Mouse (Mus musculus) testis, postnatal 14 days (tissue): ENCODE results near the gene Pde4d.
"Not testable (repeated sequence)": the region's sequence is repeated elsewhere in the genome, so short reads cannot be mapped to it uniquely, and the experiment has no call there.

Experiments used
- DNase-seq: peaks from one replicate; pipeline ENCODE4 v3.0.0; 2021; ENCODE audit warnings: low spot score

The Pde4d gene

DNA sequence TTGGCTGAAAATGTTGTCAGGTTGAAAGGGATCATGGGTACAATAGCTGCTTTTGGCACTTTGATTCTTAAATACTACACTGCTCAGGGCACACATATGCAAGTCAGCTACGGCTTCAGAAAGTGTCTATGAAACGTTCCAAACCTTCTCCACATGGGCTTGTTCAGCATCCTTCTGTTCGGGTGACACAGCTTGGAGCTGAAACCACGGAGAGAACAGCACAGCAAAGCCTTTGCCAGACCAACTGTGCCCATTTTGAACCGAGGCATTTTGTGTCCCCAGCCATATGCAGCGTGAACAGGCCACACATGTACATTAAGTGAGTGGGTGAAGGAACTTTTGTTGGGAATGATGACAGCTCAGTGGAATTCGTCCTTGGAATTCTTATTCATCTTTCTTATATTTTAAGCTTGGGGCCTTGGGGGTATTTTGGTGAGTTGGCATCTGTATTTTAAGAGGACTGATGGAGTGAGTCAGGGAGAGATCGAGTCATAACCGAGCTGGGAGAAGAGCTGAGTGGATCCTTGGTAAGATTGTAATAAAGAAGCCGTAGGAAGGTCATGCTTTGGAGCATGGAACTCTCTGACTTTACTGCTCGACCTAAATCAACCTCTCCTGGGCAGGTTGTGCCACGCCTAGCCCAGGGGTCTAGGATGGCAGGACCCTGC is 243.3 kb downstream of the Pde4d start:
- no peak for DNase-seq

DNA sequence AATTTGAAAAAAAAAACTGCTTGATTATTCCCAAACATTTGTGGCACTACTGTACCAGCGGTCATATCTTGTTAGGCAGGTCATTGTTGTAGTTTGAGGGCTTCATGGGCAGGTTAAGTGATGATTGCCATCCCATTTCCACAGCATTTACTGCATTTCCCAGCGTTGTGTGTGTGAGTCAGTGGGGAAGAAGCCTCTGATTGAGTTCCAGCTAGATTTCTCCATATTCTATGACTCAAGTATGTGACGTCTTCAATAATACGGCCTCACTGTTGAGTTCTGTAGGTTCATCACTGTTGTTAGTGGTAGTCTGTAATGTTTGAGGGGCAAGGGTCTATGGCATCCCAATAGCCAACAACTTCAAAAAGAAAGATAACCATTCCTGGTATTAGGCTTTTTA is 255.7 kb downstream of the Pde4d start:
- DNase-seq = no peak

DNA sequence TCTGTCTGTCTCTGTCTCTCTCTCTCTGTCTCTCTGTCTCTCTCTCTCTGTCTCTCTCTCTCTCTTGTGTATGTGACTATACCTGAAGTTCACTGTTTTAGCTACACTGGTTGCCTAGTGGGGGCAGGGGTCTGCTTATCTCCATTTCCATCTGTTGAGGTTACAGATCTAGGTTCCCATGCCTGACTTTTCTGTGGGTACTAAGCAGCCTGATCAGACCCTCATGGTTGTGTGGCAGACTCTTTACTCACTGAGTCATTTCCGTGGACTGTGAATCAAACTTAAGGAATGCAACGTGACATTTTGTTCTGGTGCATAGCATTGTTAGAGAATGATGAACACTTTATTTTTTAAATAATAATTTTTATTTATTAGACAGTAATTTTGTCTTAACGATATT is 264.3 kb downstream of the Pde4d start:
- no peak for DNase-seq

DNA sequence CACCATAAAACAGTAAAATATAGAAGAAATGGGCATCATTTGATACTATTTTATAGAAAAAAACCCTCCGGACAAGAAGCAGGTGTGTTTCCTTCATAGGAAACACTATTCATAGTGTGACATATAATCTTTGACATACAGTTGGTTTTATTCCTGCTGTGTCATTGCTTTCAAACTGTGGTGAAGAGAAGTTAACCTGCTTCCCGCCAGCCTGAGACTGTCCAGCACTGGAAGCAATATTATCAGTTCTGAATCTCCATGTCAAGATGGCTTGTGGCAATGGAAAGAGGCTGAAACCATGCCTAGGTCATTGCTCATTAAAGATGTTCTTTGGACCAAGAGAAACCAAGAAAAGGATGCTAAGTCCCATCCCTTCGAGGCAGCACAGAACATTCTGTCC is 265.3 kb downstream of the Pde4d start:
- no peak for DNase-seq

DNA sequence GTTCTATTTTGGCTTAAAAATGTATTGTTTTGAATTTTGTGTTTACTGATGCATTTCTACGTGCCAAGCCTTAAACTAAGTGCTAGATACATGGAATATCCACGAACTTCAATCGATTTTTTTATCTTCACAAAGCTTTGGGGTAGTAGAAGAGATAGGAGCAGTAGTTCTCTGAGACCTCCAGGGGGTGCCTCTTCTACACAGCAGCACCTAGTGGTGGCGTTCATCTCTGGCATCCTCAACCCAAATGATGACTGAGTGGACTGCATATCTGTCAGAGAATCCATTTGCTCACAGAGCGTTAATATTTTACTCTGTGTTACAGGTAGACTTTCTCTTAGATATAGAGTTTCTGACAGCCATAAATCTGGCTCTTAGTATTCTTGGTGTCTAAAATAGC is 272.5 kb downstream of the Pde4d start:
- no peak for DNase-seq

DNA sequence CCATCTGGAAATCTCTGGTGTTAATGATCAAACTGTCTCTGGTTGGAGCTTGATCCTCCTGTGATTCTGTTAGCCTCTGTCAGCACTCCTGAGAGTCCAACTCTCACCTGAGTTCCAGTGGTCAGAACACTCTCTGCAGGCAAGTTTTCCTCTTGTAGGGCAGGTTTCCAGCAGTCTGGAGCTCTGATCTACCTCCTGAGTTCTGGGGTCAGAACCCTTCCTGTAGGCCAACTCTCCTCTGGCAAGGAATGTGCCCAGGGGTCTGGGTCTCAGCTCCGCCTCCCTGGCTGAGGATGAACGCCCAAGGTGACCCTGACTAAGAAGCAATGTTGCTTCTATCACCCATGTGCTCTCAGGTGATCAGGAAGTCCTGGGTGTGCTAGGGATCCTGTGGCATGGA is 284.6 kb downstream of the Pde4d start:
- DNase-seq = not testable (repeated sequence)

DNA sequence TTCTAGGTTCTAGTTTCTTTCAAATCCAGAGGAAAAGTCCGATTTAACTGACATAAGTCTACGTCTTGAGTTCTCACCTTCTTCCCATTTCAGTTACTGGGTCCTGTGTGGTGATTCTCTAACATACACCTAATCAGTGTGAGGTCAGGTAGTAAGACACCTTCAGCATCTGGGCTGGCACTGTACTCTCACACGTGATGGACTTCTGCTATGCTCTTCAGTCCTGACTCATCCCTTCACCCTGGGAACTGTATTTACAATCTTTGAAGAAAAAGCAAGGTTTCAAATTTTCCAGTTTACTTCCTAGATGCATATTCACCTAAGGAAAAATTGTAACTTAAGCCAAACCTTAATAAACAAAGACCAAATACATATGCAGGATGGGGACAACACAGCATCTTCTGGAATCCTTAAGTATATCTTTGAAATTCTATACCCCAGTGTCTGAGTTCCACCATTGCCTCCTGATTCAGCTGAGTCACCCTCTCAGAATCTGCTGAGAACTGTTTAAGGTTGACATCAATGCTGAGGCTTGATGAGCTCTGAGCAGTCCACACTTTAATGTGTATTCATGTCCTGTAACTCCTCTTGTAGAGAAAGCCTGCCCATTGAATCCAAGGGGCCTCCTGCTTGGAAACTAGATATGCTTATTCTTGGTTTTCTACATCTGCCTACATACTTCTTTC is 301.6 kb downstream of the Pde4d start:
- DNase-seq = no peak

DNA sequence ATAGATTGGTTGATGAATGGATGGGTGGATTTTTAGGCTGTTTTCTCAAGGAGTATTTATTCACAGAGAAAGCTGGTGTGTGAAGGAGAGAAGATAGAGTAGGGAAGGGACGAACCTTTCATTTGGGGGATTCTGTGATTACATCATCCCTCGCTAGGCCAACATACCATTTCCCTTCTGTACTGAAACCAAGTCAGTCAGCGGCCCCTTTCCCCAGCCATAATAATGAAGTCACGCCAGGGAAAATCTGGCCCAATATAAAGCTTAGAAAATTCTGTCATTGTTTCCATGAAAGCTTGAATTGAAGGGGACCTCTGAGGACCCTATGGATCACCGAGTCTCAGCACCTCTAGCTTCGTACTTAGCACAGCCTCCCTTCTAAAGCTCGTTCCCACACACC is 307.7 kb downstream of the Pde4d start:
- DNase-seq = no peak

DNA sequence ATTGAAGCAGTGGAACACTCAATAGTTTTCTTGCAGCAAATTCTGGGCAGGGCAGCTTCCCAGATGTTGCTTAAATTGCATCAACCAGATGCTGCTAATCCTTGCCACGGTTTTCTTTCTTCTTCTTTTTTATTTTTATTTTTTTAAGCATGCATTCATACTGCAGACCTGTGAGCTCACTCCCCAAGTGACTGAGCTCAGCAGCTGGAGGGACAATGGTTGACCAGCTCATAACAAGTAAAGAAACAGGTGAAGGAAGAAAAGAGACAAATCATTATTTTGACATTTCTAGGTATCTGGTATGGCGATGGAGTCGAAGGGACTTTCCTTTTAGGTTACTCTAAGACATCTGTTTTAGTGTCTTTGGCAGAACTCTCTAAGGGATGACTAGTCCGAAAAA is 308.6 kb downstream of the Pde4d start:
- no peak for DNase-seq

DNA sequence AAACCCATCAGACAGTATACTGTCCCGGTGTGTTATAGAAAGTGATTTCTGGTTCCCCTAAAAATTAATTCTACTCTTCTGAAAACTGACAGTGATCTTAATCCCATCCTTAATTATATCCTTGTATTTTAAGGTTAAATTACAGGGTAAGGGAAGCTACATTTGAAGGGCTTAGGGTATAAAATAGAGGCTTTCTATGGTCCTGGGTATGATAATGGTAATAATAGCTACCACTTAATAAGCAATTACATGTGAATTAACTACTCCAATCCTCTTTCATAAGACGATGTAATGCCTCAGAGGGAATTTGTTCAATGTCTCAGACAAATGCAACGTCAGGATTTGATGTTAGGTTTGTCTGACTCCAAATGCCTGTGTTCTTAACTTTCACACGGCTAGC is 309.4 kb downstream of the Pde4d start:
- no peak for DNase-seq

DNA sequence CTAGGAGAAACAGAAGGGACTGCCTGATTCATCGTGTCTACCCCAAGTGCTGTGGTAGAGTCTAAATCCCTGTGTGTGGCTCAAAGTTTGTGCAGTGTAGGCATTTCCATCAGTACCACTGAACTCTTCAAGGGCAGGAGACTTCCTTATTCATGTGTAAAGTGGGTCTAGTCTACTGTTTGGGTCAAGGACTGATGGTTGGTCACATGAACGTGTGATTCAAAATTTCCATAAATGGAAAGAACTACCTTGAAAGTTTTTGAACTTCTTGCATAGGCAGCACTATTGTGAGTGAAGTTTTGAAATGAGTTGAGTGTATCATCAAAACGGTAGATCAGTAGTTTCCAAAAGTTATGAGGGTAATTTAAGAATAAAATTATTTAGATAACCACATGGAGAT is 313.5 kb downstream of the Pde4d start:
- no peak for DNase-seq

DNA sequence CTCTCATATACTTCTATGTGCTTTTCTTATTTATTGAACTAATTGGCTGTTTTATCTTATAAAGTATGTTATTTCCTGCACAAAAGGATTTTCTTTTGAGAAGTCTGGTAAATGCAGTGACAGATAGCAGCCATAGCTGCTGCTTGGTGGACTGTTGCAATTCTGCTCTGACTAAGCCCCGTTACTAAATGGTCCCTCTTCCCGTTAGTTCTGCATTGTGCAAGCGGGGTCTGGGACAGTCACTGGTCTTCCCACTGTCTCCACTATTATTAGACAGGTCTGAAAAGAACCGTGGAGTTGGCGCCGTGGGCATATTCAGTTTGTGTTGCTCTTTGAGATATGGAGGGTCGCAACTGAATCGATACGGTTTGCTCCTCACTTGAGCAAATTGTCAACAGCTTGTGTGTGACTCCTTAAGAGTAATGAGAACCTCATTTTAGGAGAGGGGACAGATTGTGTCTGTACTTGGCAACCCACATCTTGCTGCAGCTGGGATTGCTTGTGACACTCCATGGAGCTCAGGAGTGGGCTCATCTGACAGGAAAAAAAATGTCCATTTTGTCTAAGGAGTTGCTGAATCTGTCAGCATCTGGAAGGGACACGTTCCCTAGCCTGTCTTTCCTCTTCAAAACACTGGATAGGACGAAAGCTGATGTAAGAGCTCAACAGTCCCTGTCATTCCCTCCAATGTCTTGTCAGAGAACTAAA is 316.4 kb downstream of the Pde4d start:
- DNase-seq = no peak

DNA sequence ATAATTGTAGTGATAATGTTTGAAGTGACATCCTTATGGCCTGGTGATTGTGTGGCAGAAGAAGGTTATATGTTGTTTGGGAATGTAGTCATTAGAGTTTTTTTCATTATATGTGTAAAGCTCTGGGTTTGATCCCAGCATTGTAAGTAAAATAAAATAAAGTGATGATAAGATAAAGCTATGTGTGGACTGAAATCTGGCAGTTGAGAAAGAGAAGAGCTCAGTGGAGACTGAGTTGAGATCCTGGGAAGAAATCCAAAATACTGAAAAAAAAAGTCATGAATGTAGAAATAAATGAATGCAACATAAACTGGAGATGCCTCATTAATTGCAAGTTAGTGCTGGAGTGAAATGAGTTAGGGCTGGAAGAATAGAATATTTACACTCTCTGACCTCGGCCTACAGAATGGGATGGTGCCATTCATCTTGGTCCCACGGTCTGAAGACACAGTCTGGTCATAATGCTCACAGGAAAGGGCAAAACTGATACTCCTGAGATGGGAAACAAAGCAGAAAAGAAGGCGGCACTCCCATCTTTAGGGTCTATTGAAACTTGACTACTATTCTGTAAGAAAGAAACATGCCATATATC is 319.8 kb downstream of the Pde4d start:
- DNase-seq = no peak

DNA sequence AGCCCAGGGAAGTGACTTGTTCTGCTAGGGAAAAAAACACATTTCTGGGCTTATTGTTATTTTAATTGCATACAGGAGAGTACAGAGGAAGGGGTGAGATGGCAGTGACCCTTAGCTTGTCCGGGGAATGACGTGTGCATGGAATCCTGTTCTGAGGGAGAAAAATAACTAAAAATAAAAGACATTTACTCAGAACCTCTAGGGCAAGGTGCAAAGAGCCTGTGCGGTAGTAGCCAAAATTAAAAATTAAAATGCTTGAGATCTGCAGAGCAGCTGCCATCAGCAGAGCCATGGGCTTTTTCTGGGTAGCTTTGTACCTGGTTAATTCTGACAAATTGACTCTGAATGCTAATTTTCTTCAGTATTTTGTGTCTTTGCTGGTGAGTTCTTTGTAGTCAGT is 322.6 kb downstream of the Pde4d start:
- DNase-seq = no peak

DNA sequence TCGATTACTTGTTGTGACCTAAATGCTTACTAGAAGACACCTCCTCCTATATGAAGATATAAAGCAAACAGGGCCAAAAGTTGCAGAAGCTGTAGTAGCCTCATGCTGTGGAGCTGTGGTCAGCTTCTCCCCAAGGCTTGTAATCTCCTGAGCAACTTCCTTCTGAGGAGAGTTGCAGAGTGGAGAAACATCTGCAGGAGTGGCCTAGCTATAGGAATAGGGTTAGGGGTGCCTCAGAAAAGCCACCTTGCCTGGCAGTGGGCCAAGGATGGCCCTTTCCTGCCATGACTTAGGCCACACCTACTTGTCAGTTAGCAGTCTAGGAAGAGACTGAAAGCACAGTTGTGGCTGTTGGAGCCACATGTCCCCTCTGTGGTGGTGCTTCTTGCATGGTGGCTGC is 325.2 kb downstream of the Pde4d start:
- no peak for DNase-seq

DNA sequence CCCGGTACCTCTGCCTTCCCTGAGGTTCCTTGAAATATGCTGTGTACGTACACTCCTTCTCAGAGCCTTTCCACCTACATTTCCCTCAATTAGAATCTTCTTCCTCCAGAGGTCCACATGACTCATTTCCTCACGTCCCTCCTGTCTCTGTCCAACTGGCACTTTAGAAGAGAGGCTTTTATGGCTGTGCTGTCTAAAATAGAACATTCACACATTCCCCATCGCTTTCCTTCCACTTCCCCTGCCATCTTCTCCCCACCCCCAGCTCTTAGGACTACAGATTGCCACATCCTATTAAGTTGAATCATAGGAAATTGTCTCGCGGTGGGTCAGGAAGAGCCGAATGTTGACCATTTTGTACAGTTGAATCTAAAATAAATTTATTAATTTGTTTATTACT is 326.1 kb downstream of the Pde4d start:
- DNase-seq = no peak

DNA sequence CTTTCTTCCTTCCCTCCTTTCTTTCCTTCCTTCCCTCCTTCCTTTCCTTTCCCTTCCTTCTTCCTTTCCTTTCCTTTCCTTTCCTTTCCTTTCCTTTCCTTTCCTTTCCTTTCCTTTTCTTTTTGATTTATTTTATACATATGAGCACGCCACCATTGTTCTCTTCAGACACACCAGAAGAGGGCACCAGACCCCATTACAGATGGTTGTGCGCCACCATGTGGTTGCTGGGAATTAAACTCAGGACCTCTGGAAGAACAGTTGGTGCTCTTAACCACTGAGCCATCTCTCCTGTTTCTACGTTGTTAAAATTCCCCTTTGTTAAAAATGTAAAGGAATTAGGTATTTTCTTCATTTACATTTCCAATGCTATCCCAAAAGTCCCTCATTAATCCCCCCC is 347.9 kb downstream of the Pde4d start:
- not testable (repeated sequence) for DNase-seq

DNA sequence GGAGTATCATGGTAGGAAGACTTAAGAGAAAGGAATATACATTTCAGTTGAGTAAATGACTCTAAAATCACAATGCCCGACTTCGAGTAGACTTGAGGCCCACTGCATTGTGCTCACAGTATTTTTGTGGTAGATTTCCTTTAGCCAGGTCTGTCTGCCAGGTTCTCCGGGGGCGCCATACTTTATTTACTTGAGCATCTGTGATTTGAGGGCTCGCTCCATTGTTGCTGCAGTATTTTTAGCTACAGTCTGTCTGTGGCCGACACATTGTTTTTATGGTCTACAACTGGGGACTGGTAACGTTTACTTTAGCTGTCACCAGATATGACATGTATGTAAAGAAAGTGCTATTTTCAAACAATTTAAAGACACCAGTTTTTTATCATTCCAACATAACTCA is 359.4 kb downstream of the Pde4d start:
- DNase-seq = no peak

DNA sequence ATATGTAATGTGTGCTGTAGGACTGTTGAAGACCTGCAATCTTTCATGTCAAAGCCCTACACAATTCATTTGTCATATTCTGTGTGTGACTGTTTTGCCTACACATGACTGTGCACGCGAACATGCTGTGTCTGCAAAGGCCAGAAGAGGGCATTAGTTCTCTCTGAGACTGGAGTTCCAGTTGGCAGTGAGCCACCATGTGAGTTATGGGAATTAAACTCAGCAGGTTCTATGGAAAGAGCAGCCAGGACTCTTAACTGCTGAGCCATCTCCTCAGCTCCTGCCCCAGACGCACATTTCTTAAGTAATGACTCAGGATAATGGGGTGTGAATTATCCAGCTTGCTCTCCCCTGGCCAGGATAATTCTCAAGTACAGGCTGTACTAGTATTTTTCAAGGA is 363.2 kb downstream of the Pde4d start:
- DNase-seq = no peak

DNA sequence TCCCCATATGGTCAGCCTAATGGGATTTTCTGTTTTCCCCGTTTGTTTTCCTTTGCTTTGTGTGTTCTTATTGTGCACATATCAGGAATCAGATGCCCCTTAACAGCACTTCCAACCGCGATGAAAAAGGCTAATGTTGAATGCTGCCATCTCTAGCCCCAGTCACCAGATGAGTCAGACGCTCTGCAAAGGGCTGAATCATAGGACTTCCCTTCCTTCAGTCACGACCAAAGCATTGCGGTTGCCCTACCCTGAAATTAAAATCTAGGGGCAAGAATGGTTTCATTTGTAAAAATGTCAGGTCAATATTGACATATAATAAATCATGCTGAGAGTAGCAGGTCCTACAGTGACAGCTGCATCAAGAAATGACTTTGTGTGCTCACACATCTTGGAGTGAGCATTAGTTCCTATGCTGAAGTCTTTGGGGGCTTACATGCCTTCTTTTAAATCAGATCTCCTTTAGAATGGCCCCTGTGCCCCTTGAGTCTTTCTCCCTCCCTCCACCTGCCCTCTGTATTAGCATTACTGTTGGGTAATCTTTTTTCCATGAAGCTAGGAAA is 370.2 kb downstream of the Pde4d start:
- no peak for DNase-seq

DNA sequence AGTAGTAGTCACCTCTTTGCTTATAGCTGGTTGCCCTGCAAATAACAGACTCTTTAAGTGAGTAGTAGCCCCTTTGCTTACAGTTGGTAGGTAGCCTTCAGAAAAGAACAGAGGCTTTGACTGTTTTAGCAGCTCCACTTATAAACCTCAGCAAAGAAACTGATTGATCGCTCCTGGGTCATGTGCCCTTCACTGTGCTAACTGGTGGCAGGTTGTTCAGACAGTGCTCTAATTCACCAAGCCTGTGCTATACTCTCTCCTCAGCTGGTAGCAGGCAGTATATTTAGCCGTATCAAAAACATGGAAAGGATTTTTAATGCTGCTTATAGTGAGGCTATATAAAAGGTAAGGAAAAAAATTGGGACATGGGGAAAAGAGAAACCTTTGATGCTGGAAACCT is 370.7 kb downstream of the Pde4d start:
- DNase-seq = no peak

DNA sequence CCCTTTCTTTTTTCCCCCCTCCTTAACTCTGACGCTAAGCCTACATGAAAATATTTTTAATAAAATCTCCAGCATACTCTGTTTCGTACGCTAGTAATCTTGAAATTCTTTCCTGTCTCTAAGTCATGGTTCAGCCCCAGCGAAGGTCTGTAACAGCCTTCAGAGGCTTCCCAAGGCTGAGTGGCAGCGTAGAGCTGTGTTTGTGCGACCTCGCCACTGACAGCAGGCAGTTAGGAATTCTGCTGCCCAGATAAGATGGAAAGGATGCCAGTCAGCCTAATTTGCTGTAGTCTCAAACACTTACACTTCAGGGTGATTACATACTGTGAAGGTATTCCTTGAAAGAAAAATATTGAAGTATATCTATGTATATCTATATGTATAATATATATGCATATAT is 371.5 kb downstream of the Pde4d start:
- DNase-seq = no peak
